Mouse (Mus musculus) limb, embryonic 14.5 days (tissue): Measurements from ENCODE around the gene Wdr91. TPM values are rescaled to one million over a fixed set of nuclear protein-coding genes. Genes with fewer than 3 reads are reported as not detected.

Source experiments
- ATAC-seq: fragments of 200-750 bp; cut with Nextera tagmentation; 2 replicates; pipeline ENCODE4 v1.8.0; 2017; ENCODE audit warnings: low read depth, moderate number of reproducible peaks, moderate TSS enrichment; ENCODE audit not compliant: low FRiP score
- DNase-seq: peaks from one replicate; pipeline ENCODE4 v3.0.0-alpha.2; 2015; ENCODE audit warnings: low spot score
- H3K27ac ChIP-seq: fragments of 300-500 bp; sonication (generic); replicated peaks from 2 replicates; pipeline ENCODE4 v1.5.1; 2014; ENCODE audit warnings: low read depth, mild to moderate bottlenecking, low read length, moderate library complexity, mixed read lengths
- H3K27me3 ChIP-seq: fragments of 300-500 bp; sonication (generic); 2 replicates; pipeline ENCODE4 v1.6.1; 2014; ENCODE audit warnings: low read length, mixed read lengths; ENCODE audit not compliant: control insufficient read depth, insufficient read depth
- H3K36me3 ChIP-seq: fragments of 300-500 bp; sonication (generic); 2 replicates; pipeline ENCODE4 v1.6.1; 2014; ENCODE audit warnings: mild to moderate bottlenecking, low read length, moderate library complexity, mixed read lengths; ENCODE audit not compliant: control insufficient read depth, insufficient read depth
- H3K4me1 ChIP-seq: fragments of 300-500 bp; sonication (generic); 2 replicates; pipeline ENCODE4 v1.6.1; 2014; ENCODE audit warnings: antibody characterized with exemption, low read length, mixed read lengths; ENCODE audit not compliant: control insufficient read depth, insufficient read depth
- H3K4me2 ChIP-seq: fragments of 300-500 bp; sonication (generic); replicated peaks from 2 replicates; pipeline ENCODE4 v1.6.1; 2014; ENCODE audit warnings: low read depth, mild to moderate bottlenecking, low read length, moderate library complexity; ENCODE audit not compliant: severe bottlenecking
- H3K4me3 ChIP-seq: fragments of 300-500 bp; sonication (generic); replicated peaks from 2 replicates; pipeline ENCODE4 v1.5.1; 2014; ENCODE audit warnings: low read length
- H3K9ac ChIP-seq: fragments of 300-500 bp; sonication (generic); 2 replicates; pipeline ENCODE4 v1.6.1; 2014; ENCODE audit warnings: mild to moderate bottlenecking, low read depth, low read length, moderate library complexity; ENCODE audit not compliant: severe bottlenecking
- H3K9me3 ChIP-seq: fragments of 300-500 bp; sonication (generic); 2 replicates; pipeline ENCODE4 v1.6.1; 2016; ENCODE audit warnings: low read length; ENCODE audit not compliant: control insufficient read depth
- POLR2A ChIP-seq: fragments of 200-500 bp; IDR thresholded peaks from 2 replicates; pipeline ENCODE4 v1.8.0; 2012; ENCODE audit warnings: inconsistent platforms, mild to moderate bottlenecking, moderate library complexity, borderline replicate concordance; ENCODE audit not compliant: insufficient read depth, insufficient read length; ENCODE audit errors: extremely low read depth
- WGBS: fragments of 180-500 bp; shearing (Covaris S2); extraction: QIAGEN DNeasy Blood & Tissue Kit; methylation state at CpG from one replicate; pipeline ENCODE4 v1.1.7; 2014; 5-methylcytosine and 5-hydroxymethylcytosine counted together
- polyA plus RNA-seq, 2 experiments: library from polyadenylated mRNA; depleted of rRNA in 1 of 2; stranded (reverse) in 1 of 2; unstranded in 1 of 2; fragments of >200 nt; fragmentation: Nextera tagmentation in 1 of 2; extraction: Ambion mirVana in 1 of 2; gene quantifications; 2 replicates each; pipeline versions ENCODE4 v1.2.1 to v1.2.3; 2012 to 2014

Gene Wdr91
- polyA plus RNA-seq, 2 experiments, result 9.6 to 22.2 TPM

- Histone ChIP-seq H3K27ac (no peak within 1 kb of the TSS), H3K4me3 (no peak within 1 kb of the TSS), H3K9ac (no peak within 1 kb of the TSS), H3K36me3 (no peaks in the 10 kb centered on the region), H3K4me1 (no peaks in the 10 kb centered on the region), H3K4me2 (no peak within 1 kb of the TSS), H3K27me3 (no peaks in the 10 kb centered on the region), H3K9me3 (no peaks in the 10 kb centered on the region)
- 44% methylated on average over 10 of the region's 10 CpGs for WGBS
- no peak for ATAC-seq
- no peak for TF ChIP-seq POLR2A
- DNase-seq, result no peak
Measured at GRCm38 (mm10) chr6:34919956-34920355, 9.3 kb upstream of the Wdr91 start, which contains the start of gene Stra8. Gene Stra8, plus strand, starts transcription at chr6:34920163.

- H3K36me3 ChIP-seq, result no peaks in the 10 kb centered on the region
- no peaks in the 10 kb centered on the region for H3K4me1 ChIP-seq
- ATAC-seq (no peak), DNase-seq (no peak)
- no peak overlapping the region for H3K4me3 ChIP-seq
- H3K27ac ChIP-seq, result no peak overlapping the region
- no peaks in the 10 kb centered on the region for H3K27me3 ChIP-seq
- no peak for TF ChIP-seq POLR2A
- no peak overlapping the region for H3K9ac ChIP-seq
- no peaks in the 10 kb centered on the region for H3K9me3 ChIP-seq
- 70% methylated on average over 7 of the region's 7 CpGs for WGBS
- no peak overlapping the region for H3K4me2 ChIP-seq
Measured at GRCm38 (mm10) chr6:34919146-34919545, 8.5 kb upstream of the Wdr91 start.

GRCm38 (mm10) chr6:34914462-34914861 lies 3.8 kb upstream of the Wdr91 start:
- no peak overlapping the region for H3K4me2 ChIP-seq
- TF ChIP-seq POLR2A, result no peak
- no peaks in the 10 kb centered on the region for H3K9me3 ChIP-seq
- no peak overlapping the region for H3K9ac ChIP-seq
- ATAC-seq (no peak), DNase-seq (no peak)
- H3K4me1 ChIP-seq, result peaks cover 5% of the 10 kb centered on the region
- no peak overlapping the region for H3K4me3 ChIP-seq
- no peaks in the 10 kb centered on the region for H3K36me3 ChIP-seq
- WGBS, result 83% methylated on average over 3 of the region's 3 CpGs
- no peak overlapping the region for H3K27ac ChIP-seq
- no peaks in the 10 kb centered on the region for H3K27me3 ChIP-seq

GRCm38 (mm10) chr6:34913341-34914040 lies 2.8 kb upstream of the Wdr91 start:
- H3K27me3 ChIP-seq, result no peaks in the 10 kb centered on the region
- no peak overlapping the region for H3K9ac ChIP-seq
- H3K4me3 ChIP-seq, result no peak overlapping the region
- 0 out of 2 replicates have a peak, but pooled peaks cover 4% of the 10 kb centered on the region for H3K36me3 ChIP-seq
- ATAC-seq (no peak), DNase-seq (no peak)
- H3K27ac ChIP-seq, result no peak overlapping the region
- H3K4me1 ChIP-seq, result peaks cover 5% of the 10 kb centered on the region
- H3K9me3 ChIP-seq, result no peaks in the 10 kb centered on the region
- no peak for TF ChIP-seq POLR2A
- 88% methylated on average over 13 of the region's 13 CpGs for WGBS
- no peak overlapping the region for H3K4me2 ChIP-seq

- Histone ChIP-seq H3K4me2 (peak overlapping the region; percentile 67), H3K27me3 (no peaks in the 10 kb centered on the region), H3K9me3 (no peaks in the 10 kb centered on the region), H3K4me1 (peaks cover 5% of the 10 kb centered on the region), H3K9ac (peak overlapping the region; percentile 66), H3K27ac (no peak overlapping the region), H3K4me3 (peak overlapping the region; percentile 74), H3K36me3 (peaks cover 32% of the 10 kb centered on the region)
- DNase-seq (no peak), ATAC-seq (no peak)
- 46% methylated on average over 8 of the region's 8 CpGs for WGBS
- no peak for TF ChIP-seq POLR2A
Measured at GRCm38 (mm10) chr6:34909631-34910345, 888 bp downstream of the Wdr91 start.
